Mouse (Mus musculus) layer of hippocampus, adult 9-10 months (tissue): Measurements from ENCODE around the gene S1pr3.
A peak's percentile ranks its signal among the peaks of the same experiment; 100 is the strongest.

ENCODE experiments used
- DNase-seq: peaks from one replicate; pipeline ENCODE4 v3.0.0; 2022; ENCODE audit warnings: low spot score

The S1pr3 gene

DNA sequence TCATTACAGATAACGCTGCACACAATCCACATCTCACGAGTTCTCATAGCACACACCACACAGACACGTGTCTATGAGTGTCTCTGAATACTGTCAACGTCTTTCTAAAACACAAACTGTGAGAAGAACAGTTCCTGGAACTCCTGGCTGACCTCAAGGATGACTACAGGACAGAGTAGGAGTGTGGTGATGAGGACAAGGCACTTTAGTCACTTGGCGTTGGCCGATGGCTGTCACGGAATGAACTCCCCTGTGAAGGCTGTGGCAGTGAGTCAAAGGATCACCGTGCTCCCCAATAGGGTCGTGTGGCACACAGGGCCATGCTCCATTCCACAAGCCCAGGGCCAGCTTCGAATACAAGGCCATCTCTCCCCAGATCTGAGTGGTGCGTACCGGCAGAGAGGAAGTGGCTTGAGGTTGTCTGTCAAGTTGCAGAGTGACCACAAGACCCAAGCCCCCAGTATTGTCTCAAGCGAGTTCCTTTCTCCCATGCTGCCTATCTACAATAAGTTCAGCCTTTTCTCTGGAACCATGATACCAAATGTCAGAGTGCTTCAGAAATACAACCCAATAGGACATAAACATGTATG, 2.6 kb upstream of the S1pr3 start:
- DNase-seq, result no peak

DNA sequence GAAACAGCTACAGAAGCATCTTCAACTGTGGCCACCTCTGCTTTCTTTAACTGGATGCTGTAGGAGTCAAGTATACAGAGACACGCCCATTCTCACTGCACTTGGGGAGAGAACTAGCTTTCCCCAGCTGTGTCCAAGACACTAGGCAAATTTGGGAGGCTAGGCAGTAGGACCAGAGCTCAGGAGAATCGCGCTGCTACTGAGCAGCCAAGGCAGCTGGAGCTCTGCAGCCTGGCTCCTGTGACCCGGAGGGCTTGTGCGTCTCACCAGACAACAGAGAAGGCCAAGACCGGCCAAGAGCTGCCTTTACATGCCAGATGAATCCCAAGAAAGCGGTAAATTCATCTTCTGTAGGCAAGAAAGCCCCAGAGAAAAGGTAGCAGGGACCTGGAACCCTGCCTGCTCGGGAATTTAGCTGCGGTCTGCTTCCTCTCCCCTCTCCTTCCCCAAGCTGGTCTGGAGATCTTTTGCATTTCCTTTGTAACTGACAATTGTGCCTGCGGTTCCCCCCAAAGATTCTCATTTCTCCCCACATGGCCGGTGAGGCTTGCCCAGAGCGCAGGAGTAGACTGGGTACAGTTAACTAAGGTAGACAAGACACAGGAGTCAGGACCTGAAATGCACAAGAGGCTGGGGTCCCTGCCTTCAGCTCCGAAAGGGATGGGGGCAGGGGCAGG, 760 bp upstream of the S1pr3 start:
- no peak for DNase-seq

DNA sequence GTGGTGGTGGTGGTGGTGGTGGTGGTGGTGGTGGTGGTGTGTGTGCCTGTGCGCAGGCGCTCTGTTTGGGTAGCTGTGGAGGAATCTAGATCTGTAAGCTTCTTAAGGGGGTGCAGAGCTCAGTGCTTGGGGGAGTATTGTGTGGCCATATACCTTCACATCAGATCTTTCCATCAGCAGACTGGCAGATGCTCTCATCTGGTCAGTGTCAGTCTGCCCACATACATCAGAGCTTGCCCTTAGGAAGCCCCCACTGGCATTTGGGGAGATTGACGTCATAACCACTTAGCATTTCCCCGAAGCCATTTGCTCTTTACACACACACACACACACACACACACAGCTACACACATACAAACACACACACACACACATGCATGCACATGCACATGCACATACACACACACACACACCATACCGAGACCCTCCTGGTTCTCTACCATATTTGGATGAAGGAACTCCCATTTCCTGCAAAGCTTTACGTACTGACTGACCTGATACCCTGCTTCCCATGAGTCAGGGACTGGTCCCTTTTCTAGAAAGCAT, 1.6 kb downstream of the S1pr3 start:
- no peak for DNase-seq

DNA sequence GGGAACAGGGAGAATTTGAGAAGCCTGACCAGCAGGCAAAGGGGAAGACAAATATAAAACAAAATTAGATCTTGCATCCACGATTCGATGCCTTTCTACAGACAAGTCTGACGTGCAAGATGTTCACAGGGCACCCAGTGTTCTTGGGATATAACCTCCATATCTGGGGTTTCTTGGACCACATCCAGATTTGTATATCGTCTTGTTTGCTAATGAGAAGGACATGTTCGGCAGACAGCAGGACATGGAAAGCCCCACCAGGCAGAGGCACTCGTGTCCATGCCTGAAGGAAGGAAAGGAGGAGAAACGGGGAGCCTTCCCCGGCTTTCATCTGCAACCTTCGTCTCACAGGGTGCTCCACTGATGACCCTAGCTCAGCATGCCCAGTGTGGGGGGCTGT, 2.8 kb downstream of the S1pr3 start:
- no peak for DNase-seq

DNA sequence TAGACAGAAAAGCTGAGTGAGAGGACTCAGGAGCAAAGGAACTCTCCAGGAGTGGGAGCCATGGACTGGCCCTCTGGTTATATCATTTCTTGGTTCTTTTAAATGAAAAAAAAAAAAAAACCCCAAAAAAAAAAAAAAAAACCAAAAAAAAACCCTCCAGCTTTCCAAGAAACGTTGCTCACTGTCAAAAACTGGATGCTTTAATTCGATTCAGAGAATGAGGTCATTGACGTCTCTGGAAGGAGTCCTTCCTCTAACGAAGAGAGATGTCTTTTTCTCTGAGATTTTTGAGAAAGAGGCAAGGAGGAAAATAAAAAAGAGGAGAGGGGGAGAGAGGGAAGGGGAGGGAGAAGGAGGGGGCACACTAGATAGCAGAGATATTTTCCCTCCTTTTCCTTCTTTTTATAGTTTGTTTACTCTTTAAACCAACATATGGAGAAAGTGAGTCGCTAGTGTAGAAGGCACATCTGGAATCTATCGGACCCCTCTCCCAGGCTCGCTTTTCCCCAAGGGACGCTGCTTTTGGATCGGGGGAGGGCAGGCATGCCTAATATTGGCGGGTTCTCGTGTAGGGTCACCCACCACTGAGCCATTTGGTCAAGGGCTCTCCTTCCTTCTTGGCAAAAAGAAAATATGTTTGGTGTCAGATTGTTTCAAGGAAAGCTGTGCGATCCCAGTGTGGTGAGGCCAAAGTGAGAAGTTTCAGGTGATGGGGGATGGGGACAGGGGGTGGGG, 3.4 kb downstream of the S1pr3 start:
- no peak for DNase-seq

DNA sequence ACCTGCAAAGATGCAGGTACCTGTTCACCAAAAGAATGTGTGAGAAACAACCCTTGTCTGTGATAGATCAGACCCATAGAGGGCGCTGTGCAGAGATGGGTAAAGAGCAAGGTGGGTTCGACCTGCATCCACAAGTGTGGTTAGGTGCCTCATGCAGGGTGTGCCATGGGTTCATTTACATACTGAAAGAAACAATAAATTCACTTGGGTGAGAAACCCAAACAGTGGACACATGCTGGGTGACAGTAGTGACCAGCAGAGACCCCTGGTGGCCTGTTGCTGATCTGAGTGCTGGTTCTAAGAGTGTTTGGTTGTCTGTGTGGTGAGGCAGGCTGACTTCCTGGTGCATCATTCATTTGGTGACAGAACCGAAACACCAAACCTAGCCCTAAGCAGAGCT, 5.0 kb downstream of the S1pr3 start:
- no peak for DNase-seq

DNA sequence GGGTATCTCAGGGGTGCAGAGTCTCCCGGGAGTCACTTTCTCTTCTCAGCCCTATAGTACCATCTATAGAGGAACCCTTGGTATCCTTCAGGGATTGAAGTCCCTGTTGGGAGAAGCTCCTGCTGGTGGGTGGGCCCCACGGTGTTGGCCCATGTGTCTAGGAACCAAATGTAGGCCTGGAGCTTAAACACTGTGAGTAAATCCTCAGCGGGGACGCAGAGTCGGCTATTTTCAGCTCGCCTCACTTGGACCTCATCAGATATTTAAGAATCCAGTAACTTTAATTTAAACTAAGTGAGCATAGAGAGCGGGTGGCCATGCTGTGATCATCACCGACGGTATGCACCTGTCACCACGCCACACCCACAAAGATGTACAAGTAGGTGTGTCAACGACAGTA, 8.3 kb downstream of the S1pr3 start:
- no peak for DNase-seq

DNA sequence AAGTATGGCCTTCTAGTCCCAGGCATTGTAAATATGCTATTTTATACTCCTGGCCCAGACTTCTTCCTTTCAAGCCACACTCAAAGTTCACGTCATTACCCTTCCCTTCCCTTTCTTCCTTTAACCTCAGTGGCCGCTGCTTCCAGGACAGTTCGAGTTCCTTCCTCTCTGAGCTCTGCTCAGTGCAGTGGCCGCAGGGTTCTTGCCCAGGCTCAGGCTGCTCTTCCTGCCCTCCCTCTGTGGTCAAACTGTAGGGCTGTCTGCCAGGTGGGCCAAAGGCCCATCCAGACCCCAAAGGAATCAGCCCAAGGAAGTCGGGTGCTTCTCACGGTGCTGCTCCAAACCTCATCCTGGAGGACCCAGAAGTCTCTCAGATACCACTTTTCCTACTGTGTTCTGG, 9.4 kb downstream of the S1pr3 start:
- DNase-seq, result no peak

DNA sequence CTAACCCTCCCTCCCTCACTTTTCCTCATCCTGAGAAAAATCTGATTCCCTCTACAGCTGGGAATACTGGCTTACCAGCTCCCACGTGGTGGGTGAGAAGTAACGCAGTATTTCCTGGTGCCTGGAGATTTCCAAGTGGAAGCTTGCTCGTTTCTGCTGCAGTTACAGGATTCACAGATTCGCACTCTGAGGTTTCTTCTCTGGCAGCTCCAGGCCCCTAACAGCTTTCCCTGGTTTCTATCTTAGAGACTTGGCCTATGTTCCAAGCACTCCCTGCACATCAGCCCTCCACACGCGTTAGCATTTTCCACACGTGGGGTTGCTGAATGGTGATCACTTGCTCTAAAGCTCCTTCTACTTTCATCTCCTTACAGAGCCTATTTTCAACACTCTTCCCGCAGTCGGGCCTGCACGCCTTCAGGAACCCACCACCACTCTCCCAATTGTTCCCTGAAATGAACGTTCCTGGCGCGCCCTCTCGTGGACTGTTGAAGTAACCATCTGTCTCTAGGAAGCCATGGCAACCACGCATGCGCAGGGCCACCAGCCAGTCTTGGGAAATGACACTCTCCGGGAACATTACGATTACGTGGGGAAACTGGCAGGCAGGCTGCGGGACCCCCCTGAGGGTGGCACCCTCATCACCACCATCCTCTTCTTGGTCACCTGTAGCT, 10.0 kb downstream of the S1pr3 start:
- peak; percentile 93 for DNase-seq

DNA sequence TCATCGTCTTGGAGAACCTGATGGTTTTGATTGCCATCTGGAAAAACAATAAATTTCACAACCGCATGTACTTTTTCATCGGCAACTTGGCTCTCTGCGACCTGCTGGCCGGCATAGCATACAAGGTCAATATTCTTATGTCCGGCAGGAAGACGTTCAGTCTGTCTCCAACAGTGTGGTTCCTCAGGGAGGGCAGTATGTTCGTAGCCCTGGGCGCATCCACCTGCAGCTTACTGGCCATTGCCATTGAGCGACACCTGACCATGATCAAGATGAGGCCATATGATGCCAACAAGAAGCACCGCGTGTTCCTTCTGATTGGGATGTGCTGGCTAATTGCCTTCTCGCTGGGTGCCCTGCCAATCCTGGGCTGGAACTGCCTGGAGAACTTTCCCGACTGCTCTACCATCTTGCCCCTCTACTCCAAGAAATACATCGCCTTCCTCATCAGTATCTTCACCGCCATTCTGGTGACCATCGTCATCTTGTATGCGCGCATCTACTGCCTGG, 10.6 kb downstream of the S1pr3 start:
- DNase-seq, result no peak

DNA sequence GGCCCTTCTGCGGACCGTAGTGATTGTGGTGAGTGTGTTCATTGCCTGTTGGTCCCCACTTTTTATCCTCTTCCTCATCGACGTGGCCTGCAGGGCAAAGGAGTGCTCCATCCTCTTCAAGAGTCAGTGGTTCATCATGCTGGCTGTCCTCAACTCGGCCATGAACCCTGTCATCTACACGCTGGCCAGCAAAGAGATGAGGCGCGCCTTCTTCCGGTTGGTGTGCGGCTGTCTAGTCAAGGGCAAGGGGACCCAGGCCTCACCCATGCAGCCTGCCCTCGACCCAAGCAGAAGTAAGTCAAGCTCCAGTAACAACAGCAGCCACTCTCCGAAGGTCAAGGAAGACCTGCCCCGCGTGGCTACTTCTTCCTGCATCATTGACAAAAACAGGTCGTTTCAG, 11.1 kb downstream of the S1pr3 start:
- no peak for DNase-seq

DNA sequence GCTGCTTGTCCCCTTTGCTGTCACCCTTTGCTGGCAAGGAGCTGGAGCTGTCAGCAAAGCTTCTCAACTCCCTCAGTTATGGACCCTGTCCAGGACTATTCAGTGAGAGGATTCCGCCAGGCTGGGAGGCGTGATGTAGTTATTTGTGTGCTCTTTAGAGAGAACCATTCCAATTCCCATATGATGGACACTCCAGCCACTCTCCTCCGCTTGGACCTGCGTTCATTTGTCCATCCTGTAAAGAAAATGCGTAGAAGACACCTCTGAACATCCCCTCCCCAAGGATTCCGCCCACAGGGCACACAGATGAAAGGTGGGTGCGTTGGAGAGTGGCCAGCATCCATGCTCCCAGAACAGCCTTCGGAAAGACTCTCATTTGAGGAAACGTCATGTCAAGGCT, 12.4 kb downstream of the S1pr3 start:
- no peak for DNase-seq

DNA sequence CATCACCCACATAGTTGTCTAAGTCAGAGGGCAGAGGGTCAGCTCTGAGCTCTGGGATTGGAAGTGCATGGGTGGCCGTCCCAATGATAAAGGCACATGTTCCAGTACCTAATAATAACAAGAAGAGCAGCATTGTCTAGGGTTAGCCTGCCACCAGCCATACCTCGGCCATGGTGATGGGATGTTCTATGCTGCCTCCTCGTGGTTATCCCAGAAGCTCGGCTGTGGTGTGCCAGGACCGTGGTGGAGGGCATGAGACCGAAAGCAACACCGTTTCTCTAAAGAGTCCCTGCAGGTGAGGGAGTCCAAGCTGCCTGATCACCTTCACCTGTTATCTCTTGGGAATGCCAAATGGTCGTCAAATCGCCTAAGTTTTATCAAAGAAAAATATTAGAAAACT, 15.2 kb downstream of the S1pr3 start:
- no peak for DNase-seq

DNA sequence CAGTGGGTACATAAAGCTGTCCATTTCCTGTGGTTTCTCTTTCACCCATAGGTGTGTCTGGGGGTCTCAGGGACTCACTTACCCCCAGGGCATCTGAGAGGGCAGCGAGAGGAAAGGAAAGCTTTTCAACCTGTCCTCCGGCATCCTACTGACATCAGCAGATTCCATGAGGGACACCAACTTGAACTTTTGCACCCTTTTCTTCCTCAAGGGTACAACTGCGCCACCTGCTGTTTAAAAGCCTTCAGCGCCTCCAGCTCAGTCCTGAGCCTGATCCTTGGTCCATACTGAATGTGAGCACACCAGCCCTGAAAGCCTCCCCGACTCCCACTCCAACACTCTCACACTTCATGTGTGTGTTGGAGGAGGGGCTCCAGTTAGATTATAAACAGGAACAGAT, 16.2 kb downstream of the S1pr3 start:
- no peak for DNase-seq

DNA sequence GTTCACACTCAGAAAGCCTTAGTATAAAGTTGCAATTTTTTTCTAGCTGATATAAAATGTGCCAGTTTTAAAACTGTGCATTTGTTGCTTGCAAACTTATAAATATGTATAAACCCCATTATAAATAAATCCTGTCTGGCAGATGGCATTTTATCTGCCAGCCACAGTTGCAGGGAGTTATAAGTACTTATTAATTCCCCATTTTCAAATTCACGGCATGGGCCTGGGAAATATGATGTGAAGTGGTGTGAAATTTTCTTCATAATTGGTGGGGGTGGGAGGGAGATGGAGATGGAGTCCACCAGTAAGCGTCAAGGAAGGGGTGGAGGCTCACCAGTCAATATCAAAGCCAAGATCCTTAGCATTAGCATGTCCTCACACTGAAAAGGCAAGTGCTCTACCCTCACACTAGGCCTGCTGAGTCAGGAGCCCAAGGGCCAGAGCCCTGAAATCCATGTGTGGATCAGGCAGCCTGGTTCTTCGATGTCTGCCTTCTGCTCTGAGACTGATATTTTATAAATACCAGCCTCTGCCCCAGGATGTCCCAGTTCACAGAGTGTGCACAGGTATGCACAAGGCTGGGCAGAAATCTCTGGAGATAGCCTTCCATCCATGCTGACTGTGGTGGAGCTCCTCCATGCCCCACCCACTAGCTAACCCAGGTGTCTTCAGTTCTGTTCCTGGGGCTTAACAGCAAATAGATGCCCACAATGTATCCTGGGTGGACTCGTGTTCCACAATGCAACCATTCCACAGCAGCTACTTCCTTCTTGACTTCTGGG, 17.4 kb downstream of the S1pr3 start:
- DNase-seq, result no peak

DNA sequence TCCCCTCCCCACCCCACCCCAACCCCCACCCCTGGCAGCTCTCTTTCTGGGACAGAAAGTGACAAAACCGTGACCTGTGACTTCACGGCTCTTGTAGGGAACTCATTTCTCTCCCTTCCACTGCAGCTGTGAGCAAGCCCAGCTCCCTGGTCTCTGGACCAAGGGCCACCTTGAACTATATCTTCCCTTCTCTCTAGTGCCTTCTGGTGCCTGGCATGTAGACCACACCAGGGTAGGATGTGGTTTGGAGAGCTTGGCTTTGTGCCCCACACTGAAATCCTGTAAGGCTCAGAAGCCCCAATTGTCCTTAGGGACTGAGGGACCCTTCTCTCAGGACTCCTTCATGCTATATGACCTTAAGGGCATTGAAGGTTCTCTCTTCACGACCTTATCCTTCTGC, 24.9 kb downstream of the S1pr3 start:
- DNase-seq, result no peak

DNA sequence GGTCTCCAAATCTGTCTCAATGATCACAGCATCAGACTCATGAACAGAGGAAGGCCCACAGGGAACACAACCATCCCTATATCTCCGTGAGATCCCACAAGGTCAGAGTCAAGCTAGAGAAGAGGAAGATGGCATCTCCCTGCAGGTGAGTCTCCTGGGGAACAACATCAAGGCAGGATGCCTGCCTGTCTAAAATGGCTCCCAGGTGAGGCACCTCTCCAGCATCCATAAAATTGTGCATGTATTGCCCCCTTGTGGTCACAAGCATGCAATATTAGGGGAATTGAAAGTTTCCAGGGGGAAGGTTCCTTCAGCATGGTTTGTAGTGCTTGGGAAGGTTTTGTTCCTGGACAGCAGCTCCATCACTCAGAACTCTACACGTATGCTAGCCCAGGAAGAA, 26.0 kb downstream of the S1pr3 start:
- DNase-seq, result no peak

DNA sequence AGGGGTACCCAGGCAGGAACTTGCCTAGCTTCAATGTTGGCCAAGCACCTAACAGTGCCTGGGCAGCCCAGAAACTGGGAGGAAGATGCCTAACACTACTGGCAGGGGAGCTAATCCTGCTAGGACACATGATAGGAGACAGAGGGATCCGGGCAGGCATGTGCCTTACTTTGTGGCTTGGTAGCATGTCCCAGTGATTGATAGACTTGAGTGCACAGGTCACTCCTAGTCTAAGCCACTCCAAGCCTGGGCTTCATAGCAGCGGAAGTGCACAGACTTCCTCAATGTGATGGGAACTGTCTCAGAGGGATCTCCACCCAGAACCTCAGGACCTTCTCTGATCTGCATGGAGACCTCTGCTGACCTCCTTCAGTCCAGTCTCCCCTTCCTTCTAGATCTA, 26.7 kb downstream of the S1pr3 start:
- no peak for DNase-seq

DNA sequence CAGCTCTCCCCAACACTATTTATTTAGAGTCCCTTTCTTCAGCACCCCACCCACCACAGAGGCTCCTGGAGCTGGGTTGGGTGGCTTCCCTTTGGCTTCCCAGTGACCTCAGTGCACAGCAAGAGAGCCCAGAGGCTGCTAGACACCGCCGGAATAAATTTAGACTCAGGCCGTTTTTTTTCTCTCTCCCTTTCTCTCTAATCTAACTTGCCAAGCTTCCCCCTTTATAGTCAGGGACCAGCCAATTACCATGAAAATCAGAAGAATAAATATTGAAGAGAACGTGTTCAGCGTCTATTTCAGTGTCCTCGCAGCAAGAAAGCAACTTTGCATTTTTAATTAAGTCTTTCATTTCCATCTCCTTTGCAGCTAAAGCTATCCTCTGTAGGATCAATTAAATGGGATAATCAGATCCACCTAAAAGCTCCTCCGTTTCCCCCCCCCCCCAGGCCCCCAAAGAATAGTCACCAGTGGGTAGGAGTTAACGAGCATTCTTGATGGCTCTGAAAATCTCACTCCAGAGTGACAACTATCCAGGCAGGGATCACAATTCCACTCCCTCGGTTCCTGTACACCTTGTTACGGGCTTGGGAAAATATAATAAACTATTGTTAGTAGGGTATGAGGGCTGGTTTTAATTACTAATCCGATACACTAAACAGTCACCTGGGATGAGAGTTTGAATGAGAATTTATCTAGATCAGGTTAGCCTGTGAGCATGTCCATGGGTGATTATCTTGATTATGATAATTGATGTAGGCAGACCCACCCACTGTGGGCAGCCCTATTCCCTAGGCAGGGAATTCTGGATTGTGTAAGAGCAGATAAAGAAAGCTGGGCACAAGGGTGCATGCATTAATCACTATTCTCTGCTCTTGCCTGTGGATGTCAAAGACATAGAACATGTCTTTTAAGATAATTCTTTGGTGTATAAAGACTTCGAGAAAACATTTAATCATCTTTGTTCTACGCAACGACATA, 29.0 kb downstream of the S1pr3 start:
- no peak for DNase-seq

DNA sequence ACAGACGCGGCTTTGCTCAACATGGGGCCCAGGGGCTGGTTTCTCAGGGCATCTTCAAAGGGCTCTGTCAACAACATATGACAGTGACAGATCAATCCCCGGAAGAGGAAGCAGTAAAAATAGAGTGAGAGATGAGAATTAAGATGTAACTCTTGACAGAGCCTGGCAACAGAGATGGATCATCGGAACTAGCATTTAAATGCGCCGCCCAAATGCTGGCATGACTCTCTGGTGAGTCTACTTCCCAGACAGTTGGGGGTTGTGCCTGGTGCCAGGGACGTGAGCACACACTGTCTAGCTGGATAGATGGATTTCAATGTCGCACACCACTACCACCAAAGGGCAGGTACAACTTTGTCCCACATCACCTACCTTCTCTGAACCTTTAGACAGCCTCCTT, 34.5 kb downstream of the S1pr3 start:
- no peak for DNase-seq

DNA sequence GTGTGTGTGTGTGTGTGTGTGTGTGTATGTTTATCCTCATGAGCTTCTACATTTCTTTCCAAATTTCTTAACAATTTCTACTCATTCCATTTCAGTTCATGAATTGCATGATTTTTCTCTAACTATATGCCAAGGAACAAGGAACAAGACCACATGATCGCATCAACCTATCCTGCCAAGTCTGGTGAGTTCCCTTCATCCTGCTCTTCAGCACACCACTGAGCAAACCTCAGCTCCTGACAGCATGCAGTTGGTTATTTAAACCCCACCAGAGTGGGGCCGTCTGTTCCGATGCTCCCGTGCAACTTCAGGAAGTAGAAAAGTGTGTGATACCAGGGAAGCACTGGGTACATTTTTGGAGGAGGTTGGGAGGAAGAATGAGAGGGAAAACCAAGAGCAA, 38.1 kb downstream of the S1pr3 start:
- no peak for DNase-seq
